Mouse (Mus musculus): ENCODE data around the gene Rps6kb2.

GRCm38 (mm10) chr19:4143759-4144268 is 19.3 kb downstream of the Rps6kb2 start, which contains the start of gene Cabp4:
- no peak for TF ChIP-seq CTCF (IDR thresholded peaks at IDR 0.05; ENCODE audit: borderline replicate concordance, insufficient read depth, low read length)
- no peak for TF ChIP-seq POLR2A (IDR thresholded peaks at IDR 0.05; ENCODE audit: low read depth, low read length)
